Mouse (Mus musculus) kidney, embryonic 16.5 days (tissue): Measurements from ENCODE around the gene Gls. TPM values are rescaled to one million over a fixed set of nuclear protein-coding genes. Genes with fewer than 3 reads are reported as not detected.

Experiments
- ATAC-seq: fragments of 200-750 bp; cut with Nextera tagmentation; 2 replicates; pipeline ENCODE4 v1.8.0; 2017; ENCODE audit warnings: moderate TSS enrichment; ENCODE audit not compliant: low FRiP score, low TSS enrichment
- H3K27ac ChIP-seq: fragments of 300-500 bp; sonication (generic); 2 replicates; pipeline ENCODE4 v1.5.1; 2014; ENCODE audit warnings: low read length
- H3K27me3 ChIP-seq: fragments of 300-500 bp; sonication (generic); 2 replicates; pipeline ENCODE4 v1.6.1; 2014; ENCODE audit warnings: low read length, control low read depth, mixed read lengths; ENCODE audit not compliant: insufficient read depth
- H3K36me3 ChIP-seq: fragments of 300-500 bp; sonication (generic); 2 replicates; pipeline ENCODE4 v1.6.1; 2014; ENCODE audit warnings: low read length, control low read depth, mixed read lengths; ENCODE audit not compliant: insufficient read depth
- H3K4me1 ChIP-seq: fragments of 300-500 bp; sonication (generic); 2 replicates; pipeline ENCODE4 v1.6.1; 2014; ENCODE audit warnings: low read length, control low read depth, mixed read lengths; ENCODE audit not compliant: insufficient read depth
- H3K4me2 ChIP-seq: fragments of 300-500 bp; sonication (generic); replicated peaks from 2 replicates; pipeline ENCODE4 v1.6.1; 2014; ENCODE audit warnings: low read depth, low read length
- H3K4me3 ChIP-seq: fragments of 300-500 bp; sonication (generic); 2 replicates; pipeline ENCODE4 v1.5.1; 2014; ENCODE audit warnings: mild to moderate bottlenecking, low read length
- H3K9ac ChIP-seq: fragments of 300-500 bp; sonication (generic); replicated peaks from 2 replicates; pipeline ENCODE4 v1.6.1; 2014; ENCODE audit warnings: low read length
- H3K9me3 ChIP-seq: fragments of 300-500 bp; sonication (generic); 2 replicates; pipeline ENCODE4 v1.6.1; 2016; ENCODE audit warnings: low read length, control low read depth
- WGBS: fragments of 180-500 bp; shearing (Covaris S2); extraction: QIAGEN DNeasy Blood & Tissue Kit; methylation state at CpG from one replicate; pipeline ENCODE4 v1.1.7; 2014; 5-methylcytosine and 5-hydroxymethylcytosine counted together
- polyA plus RNA-seq: library from polyadenylated mRNA; unstranded; fragments of >200 nt; fragmentation: Nextera tagmentation; extraction: Ambion mirVana; gene quantifications from 2 replicates; pipeline ENCODE4 v1.2.1, GENCODE M21; 2015

Gene Gls
- polyA plus RNA-seq, 1 experiment from 2014 or later: 18.9 TPM

- H3K27me3 ChIP-seq: no peaks in the 10 kb centered on the region
- no peak overlapping the region for H3K4me2 ChIP-seq
- ATAC-seq: no peak
- no peaks in the 10 kb centered on the region for H3K36me3 ChIP-seq
- H3K9me3 ChIP-seq: no peaks in the 10 kb centered on the region
- no peak overlapping the region for H3K27ac ChIP-seq
- 69% methylated on average over 4 of the region's 4 CpGs for WGBS
- no peak overlapping the region for H3K4me3 ChIP-seq
- H3K9ac ChIP-seq: no peak overlapping the region
- H3K4me1 ChIP-seq: peaks cover 7% of the 10 kb centered on the region; the same call in 1 of the 2 replicates
Measured at GRCm38 (mm10) chr1:52143191-52143590, 89.8 kb downstream of the Gls start.

- H3K27ac ChIP-seq: no peak overlapping the region
- no peak overlapping the region for H3K9ac ChIP-seq
- no peaks in the 10 kb centered on the region for H3K36me3 ChIP-seq
- 82% methylated on average over 4 of the region's 4 CpGs for WGBS
- no peaks in the 10 kb centered on the region for H3K27me3 ChIP-seq
- no peak overlapping the region for H3K4me3 ChIP-seq
- H3K9me3 ChIP-seq: no peaks in the 10 kb centered on the region
- no peak overlapping the region for H3K4me2 ChIP-seq
- no peak for ATAC-seq
- H3K4me1 ChIP-seq: peaks cover 7% of the 10 kb centered on the region; the same call in 1 of the 2 replicates
Measured at GRCm38 (mm10) chr1:52142117-52142516, 90.9 kb downstream of the Gls start.

GRCm38 (mm10) chr1:52141482-52141881, 91.5 kb downstream of the Gls start:
- Histone ChIP-seq H3K27ac (no peak overlapping the region), H3K9ac (no peak overlapping the region), H3K36me3 (no peaks in the 10 kb centered on the region), H3K27me3 (no peaks in the 10 kb centered on the region), H3K9me3 (no peaks in the 10 kb centered on the region), H3K4me1 (peaks cover 7% of the 10 kb centered on the region; the same call in 1 of the 2 replicates), H3K4me2 (no peak overlapping the region), H3K4me3 (no peak overlapping the region)
- ATAC-seq: no peak
- WGBS: 65% methylated on average over 3 of the region's 3 CpGs

- WGBS: 42% methylated on average over 9 of the region's 9 CpGs
- Histone ChIP-seq H3K9me3 (no peaks in the 10 kb centered on the region), H3K4me3 (no peak overlapping the region), H3K27ac (no peak overlapping the region), H3K9ac (no peak overlapping the region), H3K4me1 (peaks cover 7% of the 10 kb centered on the region; the same call in 1 of the 2 replicates), H3K36me3 (no peaks in the 10 kb centered on the region), H3K27me3 (no peaks in the 10 kb centered on the region), H3K4me2 (no peak overlapping the region)
- no peak for ATAC-seq
Measured at GRCm38 (mm10) chr1:52140534-52140933, 92.5 kb downstream of the Gls start.

- H3K4me3 ChIP-seq: no peak overlapping the region
- no peak overlapping the region for H3K27ac ChIP-seq
- no peak overlapping the region for H3K4me2 ChIP-seq
- H3K36me3 ChIP-seq: no peaks in the 10 kb centered on the region
- H3K9me3 ChIP-seq: no peaks in the 10 kb centered on the region
- H3K4me1 ChIP-seq: peaks cover 5% of the 10 kb centered on the region; the same call in 1 of the 2 replicates
- no peaks in the 10 kb centered on the region for H3K27me3 ChIP-seq
- 84% methylated on average over 16 of the region's 16 CpGs for WGBS
- ATAC-seq: no peak
- no peak overlapping the region for H3K9ac ChIP-seq
Measured at GRCm38 (mm10) chr1:52137292-52137691, 95.7 kb downstream of the Gls start.

- WGBS: 84% methylated on average over 8 of the region's 8 CpGs
- no peaks in the 10 kb centered on the region for H3K9me3 ChIP-seq
- no peak overlapping the region for H3K4me2 ChIP-seq
- H3K36me3 ChIP-seq: no peaks in the 10 kb centered on the region
- H3K4me3 ChIP-seq: no peak overlapping the region
- no peak overlapping the region for H3K27ac ChIP-seq
- ATAC-seq: no peak
- H3K9ac ChIP-seq: no peak overlapping the region
- no peaks in the 10 kb centered on the region for H3K4me1 ChIP-seq
- no peaks in the 10 kb centered on the region for H3K27me3 ChIP-seq
Measured at GRCm38 (mm10) chr1:52133254-52133653, 99.8 kb downstream of the Gls start.

GRCm38 (mm10) chr1:52131787-52132377, 101.2 kb downstream of the Gls start:
- ATAC-seq: no peak
- 84% methylated on average over 11 of the region's 11 CpGs for WGBS
- H3K9ac ChIP-seq: no peak overlapping the region
- H3K4me2 ChIP-seq: no peak overlapping the region
- no peak overlapping the region for H3K27ac ChIP-seq
- H3K9me3 ChIP-seq: no peaks in the 10 kb centered on the region
- no peaks in the 10 kb centered on the region for H3K27me3 ChIP-seq
- peaks cover 2% of the 10 kb centered on the region for H3K36me3 ChIP-seq
- no peaks in the 10 kb centered on the region for H3K4me1 ChIP-seq
- no peak overlapping the region for H3K4me3 ChIP-seq

- Histone ChIP-seq H3K4me1 (no peaks in the 10 kb centered on the region), H3K9me3 (no peaks in the 10 kb centered on the region), H3K36me3 (peaks cover 7% of the 10 kb centered on the region), H3K4me3 (no peak overlapping the region), H3K9ac (no peak overlapping the region), H3K27ac (no peak overlapping the region), H3K27me3 (no peaks in the 10 kb centered on the region), H3K4me2 (no peak overlapping the region)
- ATAC-seq: no peak
- WGBS: 48% methylated on average over 6 of the region's 6 CpGs
Measured at GRCm38 (mm10) chr1:52129794-52130193, 103.2 kb downstream of the Gls start.

- WGBS: 96% methylated on average over 6 of the region's 6 CpGs
- Histone ChIP-seq H3K27ac (no peak overlapping the region), H3K36me3 (peaks cover 10% of the 10 kb centered on the region)
Measured at GRCm38 (mm10) chr1:52127350-52127749, 105.7 kb downstream of the Gls start.

GRCm38 (mm10) chr1:52124818-52125217, 108.2 kb downstream of the Gls start:
- no peak for ATAC-seq
- Histone ChIP-seq H3K27me3 (no peaks in the 10 kb centered on the region), H3K9ac (no peak overlapping the region), H3K4me1 (peaks cover 5% of the 10 kb centered on the region; the same call in 1 of the 2 replicates), H3K4me3 (no peak overlapping the region), H3K36me3 (peaks cover 10% of the 10 kb centered on the region), H3K9me3 (no peaks in the 10 kb centered on the region), H3K27ac (no peak overlapping the region), H3K4me2 (no peak overlapping the region)
- 67% methylated on average over 3 of the region's 3 CpGs for WGBS

More at GRCm38 (mm10) chr1:52127350-52127749, 105.7 kb downstream of the Gls start:
- Histone ChIP-seq H3K4me1 (no peaks in the 10 kb centered on the region), H3K9me3 (no peaks in the 10 kb centered on the region), H3K9ac (no peak overlapping the region), H3K27me3 (no peaks in the 10 kb centered on the region), H3K4me3 (no peak overlapping the region), H3K4me2 (no peak overlapping the region)
- ATAC-seq: no peak
